Mouse (Mus musculus): ENCODE data around the gene Olfr324.

GRCm38 (mm10) chr11:58594814-58595213 lies at the start of gene Olfr324:
- no peak for TF ChIP-seq ZC3H11A (IDR thresholded peaks at IDR 0.05; ENCODE audit: borderline replicate concordance, low read depth, low read length)
- no peak for TF ChIP-seq CHD2 (IDR thresholded peaks at IDR 0.05; ENCODE audit: low read depth, low read length)
- no peak for TF ChIP-seq HCFC1 (IDR thresholded peaks at IDR 0.05; ENCODE audit: borderline replicate concordance, insufficient read depth, low read length)
- TF ChIP-seq MAFK (IDR thresholded peaks at IDR 0.05; ENCODE audit: insufficient read depth, low read depth, low read length) = no peak
- TF ChIP-seq ZNF384 (IDR thresholded peaks at IDR 0.05; ENCODE audit: low read depth, low read length) = no peak
